Mouse (Mus musculus) liver, embryonic 11.5 days (tissue): ENCODE results near the gene Krtap5-1. TPM values are rescaled to one million over a fixed set of nuclear protein-coding genes. Genes with fewer than 3 reads are reported as not detected.

Experiments used
- ATAC-seq: fragments of 200-750 bp; cut with Nextera tagmentation; replicated peaks from 2 replicates; pipeline ENCODE4 v1.8.0; 2017; ENCODE audit warnings: moderate number of reproducible peaks, mild to moderate bottlenecking, moderate TSS enrichment, moderate library complexity; ENCODE audit not compliant: low FRiP score
- DNase-seq: peaks from one replicate; pipeline ENCODE4 v3.0.0-alpha.2; 2017; ENCODE audit warnings: low spot score
- H3K27ac ChIP-seq: fragments of 300-500 bp; sonication (generic); 2 replicates; pipeline ENCODE4 v1.5.1; 2014; ENCODE audit warnings: mild to moderate bottlenecking, low read depth, low read length, control low read depth
- H3K27me3 ChIP-seq: fragments of 300-500 bp; sonication (generic); replicated peaks from 2 replicates; pipeline ENCODE4 v1.6.1; 2014; ENCODE audit warnings: low read length, mixed read lengths; ENCODE audit not compliant: control insufficient read depth, insufficient read depth
- H3K36me3 ChIP-seq: fragments of 300-500 bp; sonication (generic); 2 replicates; pipeline ENCODE4 v1.6.1; 2014; ENCODE audit warnings: mild to moderate bottlenecking, low read length, moderate library complexity, mixed read lengths; ENCODE audit not compliant: control insufficient read depth, insufficient read depth
- H3K4me1 ChIP-seq: fragments of 300-500 bp; sonication (generic); replicated peaks from 2 replicates; pipeline ENCODE4 v1.6.1; 2014; ENCODE audit warnings: low read length, mixed read lengths; ENCODE audit not compliant: control insufficient read depth, insufficient read depth
- H3K4me2 ChIP-seq: fragments of 300-500 bp; sonication (generic); 2 replicates; pipeline ENCODE4 v1.6.1; 2014; ENCODE audit warnings: mild to moderate bottlenecking, control low read depth, moderate library complexity
- H3K4me3 ChIP-seq: fragments of 300-500 bp; sonication (generic); 2 replicates; pipeline ENCODE4 v1.5.1; 2014; ENCODE audit warnings: low read depth, low read length, control low read depth
- H3K9ac ChIP-seq: fragments of 300-500 bp; sonication (generic); 2 replicates; pipeline ENCODE4 v1.6.1; 2014; ENCODE audit warnings: low read depth, low read length, control low read depth
- H3K9me3 ChIP-seq: fragments of 300-500 bp; sonication (generic); 2 replicates; pipeline ENCODE4 v1.6.1; 2016; ENCODE audit warnings: low read length, inconsistent platforms, mixed read lengths; ENCODE audit not compliant: control insufficient read depth
- WGBS: fragments of 180-500 bp; shearing (Covaris S2); extraction: QIAGEN DNeasy Blood & Tissue Kit; methylation state at CpG from one replicate; pipeline ENCODE4 v1.1.7; 2014; 5-methylcytosine and 5-hydroxymethylcytosine counted together
- polyA plus RNA-seq: library from polyadenylated mRNA; unstranded; fragments of >200 nt; fragmentation: Nextera tagmentation; extraction: Ambion mirVana; gene quantifications from 2 replicates; pipeline ENCODE4 v1.2.1, GENCODE M21; 2014

Krtap5-1 gene
- polyA plus RNA-seq, 1 experiment from 2014 or later = not detected

DNA sequence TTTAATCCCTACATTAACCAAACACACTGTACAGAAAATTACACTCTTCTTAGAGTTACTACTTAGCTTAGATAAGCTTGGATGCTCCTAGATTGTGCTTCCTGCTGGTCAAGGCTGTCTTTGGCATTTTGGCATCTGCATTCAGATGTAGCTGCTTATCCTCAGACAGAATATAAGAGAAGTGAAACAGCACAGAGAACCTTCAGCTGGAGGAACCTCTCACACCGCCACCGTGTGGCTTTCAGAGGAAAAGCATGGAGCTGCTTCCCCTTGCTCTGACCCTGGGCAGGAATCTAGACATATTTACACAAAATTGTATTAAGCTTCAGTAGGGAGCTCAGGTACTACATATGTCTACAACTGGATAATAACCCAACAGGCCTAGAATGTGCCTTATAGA, 41.4 kb downstream of the Krtap5-1 start:
- DNase-seq = no peak
- no peaks in the 10 kb centered on the region for H3K36me3 ChIP-seq
- H3K4me3 ChIP-seq = no peak overlapping the region
- no peak overlapping the region for H3K27ac ChIP-seq
- no peak overlapping the region for H3K9ac ChIP-seq
- no peak overlapping the region for H3K4me2 ChIP-seq
- ATAC-seq = no peak
- WGBS = 0% methylated on average over 2 of the region's 2 CpGs
- H3K27me3 ChIP-seq = no peaks in the 10 kb centered on the region; the same call in 1 of the 2 replicates
- no peaks in the 10 kb centered on the region for H3K9me3 ChIP-seq
- H3K4me1 ChIP-seq = no peaks in the 10 kb centered on the region

DNA sequence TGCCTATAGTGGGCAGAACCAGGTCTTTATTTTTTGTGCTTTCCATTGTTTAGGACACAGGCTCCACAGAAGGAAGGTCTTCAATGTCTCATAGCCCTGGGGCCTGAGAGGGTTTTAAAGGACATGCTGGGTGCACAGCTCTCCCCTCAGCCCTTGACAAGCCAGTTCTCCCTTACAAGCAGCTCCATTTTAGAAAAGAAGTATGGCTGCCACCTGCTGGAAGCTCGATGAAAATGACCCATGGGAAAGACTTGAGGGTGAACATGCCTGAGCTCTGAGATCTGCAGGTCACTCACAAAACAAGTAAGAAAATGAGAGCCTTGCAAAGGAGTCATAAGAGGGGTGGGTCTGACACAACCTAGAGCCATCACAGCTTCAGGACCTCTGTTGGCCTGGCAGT, 47.1 kb downstream of the Krtap5-1 start:
- WGBS = 0% methylated on average over 1 of the region's 1 CpGs
- no peak overlapping the region for H3K27ac ChIP-seq
- no peaks in the 10 kb centered on the region for H3K36me3 ChIP-seq
- H3K4me1 ChIP-seq = no peaks in the 10 kb centered on the region
- no peaks in the 10 kb centered on the region for H3K9me3 ChIP-seq
- H3K9ac ChIP-seq = no peak overlapping the region
- no peak overlapping the region for H3K4me3 ChIP-seq
- H3K4me2 ChIP-seq = no peak overlapping the region
- no peak for ATAC-seq
- no peaks in the 10 kb centered on the region; the same call in 1 of the 2 replicates for H3K27me3 ChIP-seq
- no peak for DNase-seq

Other genes starting within 250 kb of the Krtap5-1 start
- gene Mob2, start 236.1 kb downstream of the Krtap5-1 start, polyA plus RNA-seq = 63.1 and 67.1 TPM in 2 replicates
- 2.5 and 2.6 TPM in 2 replicates for gene Dusp8, start 201.3 kb downstream of the Krtap5-1 start, polyA plus RNA-seq
- not detected in 2 replicates for gene Gm45618, start 176.4 kb downstream of the Krtap5-1 start, polyA plus RNA-seq
- not detected in 2 replicates for gene Gm39115, start 161.1 kb downstream of the Krtap5-1 start, polyA plus RNA-seq
- not detected in 2 replicates for gene Gm45337, start 152.5 kb downstream of the Krtap5-1 start, polyA plus RNA-seq
- gene Gm29735, start 140.0 kb downstream of the Krtap5-1 start, polyA plus RNA-seq = not detected in 2 replicates
- not detected in 2 replicates for gene Gm4553, start 131.4 kb downstream of the Krtap5-1 start, polyA plus RNA-seq
- not detected in 2 replicates for gene Krtap5-2, start 121.1 kb downstream of the Krtap5-1 start, polyA plus RNA-seq
- not detected in 2 replicates for gene Gm10153, start 106.7 kb downstream of the Krtap5-1 start, polyA plus RNA-seq
- gene Krtap5-3, start 95.8 kb downstream of the Krtap5-1 start, polyA plus RNA-seq = not detected in 2 replicates
- not detected in 2 replicates for gene Gm7579, start 85.3 kb downstream of the Krtap5-1 start, polyA plus RNA-seq
- not detected in 2 replicates for gene Krtap5-5, start 67.1 kb downstream of the Krtap5-1 start, polyA plus RNA-seq
- gene Gm40460, start 56.0 kb downstream of the Krtap5-1 start, polyA plus RNA-seq = not detected in 2 replicates
- gene Gm2431, start 38.8 kb downstream of the Krtap5-1 start, polyA plus RNA-seq = not detected in 2 replicates
- gene Gm4559, start 22.8 kb downstream of the Krtap5-1 start, polyA plus RNA-seq = not detected in 2 replicates
- not detected in 2 replicates for gene Krtap5-4, start 6.4 kb upstream of the Krtap5-1 start, polyA plus RNA-seq
- gene Ifitm10, start 76.6 kb upstream of the Krtap5-1 start, polyA plus RNA-seq = 1.8 and 2.4 TPM in 2 replicates
- gene Gm49369, start 85.5 kb upstream of the Krtap5-1 start, polyA plus RNA-seq = not detected in 2 replicates
- 316 and 340 TPM in 2 replicates for gene Ctsd, start 90.9 kb upstream of the Krtap5-1 start, polyA plus RNA-seq
- 0.41 and 0.42 TPM in 2 replicates for gene Syt8, start 137.7 kb upstream of the Krtap5-1 start, polyA plus RNA-seq
- gene Tnni2, start 144.7 kb upstream of the Krtap5-1 start, polyA plus RNA-seq = 1.9 and 3.7 TPM in 2 replicates
- gene Lsp1, start 163.7 kb upstream of the Krtap5-1 start, polyA plus RNA-seq = 19.2 and 20.7 TPM in 2 replicates
- gene Tnnt3, start 201.7 kb upstream of the Krtap5-1 start, polyA plus RNA-seq = 1.5 and 2.4 TPM in 2 replicates
- 20.8 and 22.2 TPM in 2 replicates for gene Mrpl23, start 235.6 kb upstream of the Krtap5-1 start, polyA plus RNA-seq